Mouse (Mus musculus): Measurements from ENCODE around the gene Suds3. TPM values are rescaled to one million over a fixed set of nuclear protein-coding genes. Genes with fewer than 3 reads are reported as not detected.
A peak's percentile ranks its signal among the peaks of the same experiment; 100 is the strongest.

Gene Suds3
- total RNA-seq, 2 experiments from 2014 or later, result 52.7 to 54.7 TPM

DNA sequence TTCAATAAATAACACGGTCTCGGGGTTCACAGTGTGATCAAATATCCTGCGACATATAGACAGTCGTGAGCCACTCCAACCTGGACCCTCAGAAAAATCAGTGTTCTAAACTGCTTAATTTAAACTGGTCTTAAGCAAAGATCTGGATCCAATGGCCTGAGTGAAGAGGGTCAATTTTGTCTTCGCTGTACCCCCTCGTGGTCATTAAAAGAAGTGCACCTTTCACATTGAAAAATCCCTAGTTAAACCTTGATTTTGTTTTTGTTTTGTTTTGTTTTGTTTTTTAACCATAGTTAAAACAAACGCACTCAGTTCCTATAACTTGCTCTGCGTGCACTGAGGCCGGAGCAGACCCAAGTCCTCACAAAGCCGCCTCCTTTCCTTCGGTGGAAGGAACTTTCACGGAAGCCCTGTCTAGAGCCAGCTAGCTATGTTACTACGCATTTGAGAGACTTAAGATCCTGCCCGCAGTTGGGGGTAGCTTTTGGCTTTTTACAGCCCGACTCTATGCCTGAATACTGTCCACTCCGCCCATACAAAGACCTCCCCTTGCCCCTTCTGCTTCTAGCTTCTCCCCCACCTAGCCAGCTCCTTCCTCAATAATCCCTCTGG is 1.2 kb downstream of the Suds3 start:
- no peak for DNase-seq (ENCODE audit: low spot score in 2 of 2)

GRCm38 (mm10) chr5:117113330-117113729 is 2.6 kb downstream of the Suds3 start:
- no peak for DNase-seq (ENCODE audit: low spot score in 2 of 2)

GRCm38 (mm10) chr5:117111774-117112112 is 4.2 kb downstream of the Suds3 start:
- DNase-seq (ENCODE audit: low spot score in 2 of 2), result no peak

- DNase-seq (ENCODE audit: low spot score in 2 of 2), result no peak
Measured at GRCm38 (mm10) chr5:117111064-117111773, 4.7 kb downstream of the Suds3 start.

- no peak for DNase-seq (ENCODE audit: low spot score in 2 of 2)
Measured at GRCm38 (mm10) chr5:117109522-117109921, 6.4 kb downstream of the Suds3 start.

DNA sequence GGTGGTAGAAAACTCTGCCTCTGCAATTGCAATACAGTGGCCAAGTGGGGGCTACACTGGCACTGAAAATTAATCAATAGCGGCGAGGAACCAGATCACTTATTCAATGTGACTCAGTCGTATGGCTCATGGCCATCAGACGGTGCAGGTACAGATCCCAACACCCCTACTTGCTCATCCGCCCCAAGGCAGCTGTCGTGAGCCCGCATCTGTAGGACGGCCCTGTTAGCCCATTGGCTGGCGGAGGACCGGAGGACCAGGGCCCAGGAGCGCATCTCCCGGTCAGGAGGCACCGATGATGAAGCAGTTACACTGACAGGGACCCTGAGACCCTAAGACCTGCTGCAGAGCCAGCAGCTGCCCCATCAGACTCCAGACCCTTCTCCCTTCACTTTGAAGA is 7.2 kb downstream of the Suds3 start:
- DNase-seq (ENCODE audit: low spot score in 2 of 2), result no peak

DNA sequence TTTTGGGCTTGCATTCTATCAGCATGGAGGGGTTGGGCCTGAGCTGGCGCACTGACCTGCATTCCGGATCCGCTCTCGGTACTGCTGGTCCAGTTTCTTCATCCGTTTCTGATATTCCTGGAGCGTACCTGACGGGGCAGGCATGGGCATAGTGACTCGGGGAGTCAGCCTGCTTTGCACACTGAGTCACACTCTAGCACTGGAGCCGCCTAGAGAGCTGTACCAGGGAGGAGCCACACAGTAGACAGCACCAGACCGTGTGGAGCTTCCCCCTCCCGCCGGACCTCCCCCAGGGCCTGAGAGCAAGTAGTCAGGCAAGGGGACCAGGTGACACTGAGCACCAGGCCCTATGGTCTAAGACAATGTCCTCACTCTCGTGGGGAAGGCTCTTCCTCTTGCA is 7.6 kb downstream of the Suds3 start:
- DNase-seq (ENCODE audit: low spot score in 2 of 2), result no peak

DNA sequence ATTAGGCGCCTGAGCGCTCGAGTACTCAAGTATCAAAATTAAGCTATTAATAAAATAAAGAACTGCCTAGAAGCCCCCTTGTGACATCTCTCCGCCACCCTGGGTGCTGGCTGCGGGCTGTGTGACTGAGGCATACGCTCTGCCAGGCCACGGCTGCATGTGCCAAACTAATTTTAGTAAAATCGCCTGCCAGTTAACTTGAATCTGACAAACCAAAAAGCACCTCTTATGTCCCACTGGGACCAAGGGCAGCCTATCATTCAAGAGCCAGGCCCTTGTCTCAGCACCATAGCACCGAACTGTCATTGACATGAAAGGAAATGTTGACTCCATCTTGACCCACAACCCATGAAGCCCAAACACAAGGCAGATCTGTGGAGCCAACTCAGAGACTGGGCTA is 10.2 kb downstream of the Suds3 start:
- DNase-seq (ENCODE audit: low spot score in 2 of 2), result no peak

- no peak for DNase-seq (ENCODE audit: low spot score in 2 of 2)
Measured at GRCm38 (mm10) chr5:117104329-117104728, 11.6 kb downstream of the Suds3 start.

GRCm38 (mm10) chr5:117103194-117103929 is 12.6 kb downstream of the Suds3 start:
- no peak for DNase-seq (ENCODE audit: low spot score in 2 of 2)

GRCm38 (mm10) chr5:117099742-117100141 is 16.2 kb downstream of the Suds3 start:
- DNase-seq (ENCODE audit: low spot score in 2 of 2), result no peak

DNA sequence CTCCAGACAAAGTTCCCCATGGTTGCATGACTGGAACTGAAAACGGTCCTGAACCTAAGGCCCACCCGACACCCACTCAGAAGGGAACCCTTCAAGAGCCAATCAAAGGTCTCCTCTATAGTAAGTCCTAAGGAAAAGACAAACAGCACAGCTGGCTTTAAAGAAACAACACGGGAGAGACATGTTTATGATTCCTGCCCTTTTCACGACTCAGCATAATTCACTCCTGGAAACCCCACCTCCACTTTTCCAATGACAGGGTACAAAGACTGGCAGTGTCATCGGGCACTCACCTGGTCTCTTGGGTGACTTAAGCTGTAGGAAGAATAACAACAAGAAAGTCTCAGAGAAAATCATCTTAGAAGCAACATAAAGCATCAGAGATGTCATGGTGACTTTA is 16.9 kb downstream of the Suds3 start:
- DNase-seq (ENCODE audit: low spot score in 2 of 2), result no peak

DNA sequence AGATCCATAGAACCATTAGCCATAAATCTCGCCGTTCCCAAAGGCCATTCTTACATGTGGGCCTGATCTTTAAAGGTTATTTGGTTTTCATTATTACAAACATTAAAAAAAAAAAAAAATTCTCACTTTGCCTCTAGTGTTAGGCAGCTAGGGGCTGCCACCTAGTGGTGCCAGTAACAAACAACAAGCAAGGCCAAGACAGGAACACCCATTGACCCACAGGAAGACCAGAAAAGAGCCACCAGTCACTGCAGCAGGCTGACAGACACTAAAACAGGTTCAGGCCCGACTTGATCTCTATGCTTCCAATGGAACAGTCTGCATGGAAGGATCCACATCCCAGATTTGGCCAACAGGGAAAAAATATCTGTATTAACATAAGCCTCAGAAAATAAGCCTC is 19.2 kb downstream of the Suds3 start:
- peak in 1 of 2 experiments; percentile 42 for DNase-seq (ENCODE audit: low spot score in 2 of 2)

- DNase-seq (ENCODE audit: low spot score in 2 of 2), result no peak
Measured at GRCm38 (mm10) chr5:117094431-117094830, 21.5 kb downstream of the Suds3 start.

- no peak for DNase-seq (ENCODE audit: low spot score in 2 of 2)
Measured at GRCm38 (mm10) chr5:117089786-117090185, 26.1 kb downstream of the Suds3 start.

DNA sequence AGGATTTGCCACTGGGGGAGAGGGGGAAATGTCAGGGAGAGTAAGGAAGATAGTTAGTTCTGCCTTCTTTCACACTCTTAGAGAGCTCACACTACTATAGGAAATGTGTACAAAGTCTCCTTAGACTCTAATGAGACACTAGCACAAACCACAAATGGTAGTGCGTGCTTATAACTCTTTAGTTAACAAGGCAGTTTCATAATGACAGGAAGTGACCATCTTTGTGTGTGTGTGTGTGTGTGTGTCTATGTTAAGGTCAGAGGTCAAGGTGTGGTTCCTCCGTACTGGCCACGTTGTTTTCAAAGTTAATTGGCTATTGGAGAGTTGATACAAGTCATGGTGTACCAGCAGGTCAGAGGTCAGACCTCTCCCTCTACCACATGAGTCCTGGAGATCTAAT is 26.8 kb downstream of the Suds3 start:
- no peak for DNase-seq (ENCODE audit: low spot score in 2 of 2)

DNA sequence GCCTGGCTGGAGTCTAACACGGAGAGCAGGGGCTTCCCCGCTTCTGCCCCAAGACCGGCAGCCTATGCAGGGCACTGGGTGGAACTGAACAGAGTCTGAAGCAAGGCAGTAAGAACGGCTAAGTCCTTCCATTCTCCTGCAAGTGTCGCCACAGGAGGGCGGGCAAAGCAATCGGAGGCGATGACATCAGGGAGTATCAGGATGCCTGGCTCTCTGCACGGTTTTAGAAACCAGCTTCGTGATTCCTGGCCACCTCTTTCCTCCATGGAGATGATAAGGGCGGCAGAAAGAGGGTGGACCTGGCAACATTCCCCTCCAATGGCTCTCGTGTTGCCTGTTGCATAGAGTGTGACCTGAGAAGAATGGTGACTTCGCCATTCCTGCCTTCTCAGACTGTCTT is 28.2 kb downstream of the Suds3 start:
- no peak for DNase-seq (ENCODE audit: low spot score in 2 of 2)

- peak in 1 of 2 experiments; percentile 50 for DNase-seq (ENCODE audit: low spot score in 2 of 2)
Measured at GRCm38 (mm10) chr5:117069498-117069894, 46.4 kb downstream of the Suds3 start.

- no peak for DNase-seq (ENCODE audit: low spot score in 2 of 2)
Measured at GRCm38 (mm10) chr5:117068808-117069497, 47.0 kb downstream of the Suds3 start.

DNA sequence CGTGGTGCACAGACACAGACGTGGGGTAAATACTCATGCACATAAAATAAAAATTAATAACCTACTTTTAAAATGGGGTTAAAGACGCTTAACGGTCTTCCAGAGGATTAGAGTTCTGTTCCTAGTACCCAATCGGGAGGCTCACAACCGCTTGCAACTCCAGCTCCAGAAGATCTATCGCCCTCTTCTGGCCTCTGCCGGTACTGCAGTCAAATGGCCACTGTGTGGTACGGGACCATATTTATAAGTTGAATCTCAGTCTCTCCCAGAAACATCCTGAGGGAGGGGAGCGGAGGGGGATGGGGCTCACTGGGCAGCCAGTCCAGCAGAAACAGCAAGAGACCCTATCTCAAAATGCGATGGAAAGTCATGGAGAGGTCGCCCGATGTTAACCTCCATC is 47.7 kb downstream of the Suds3 start:
- DNase-seq (ENCODE audit: low spot score in 2 of 2), result no peak

DNA sequence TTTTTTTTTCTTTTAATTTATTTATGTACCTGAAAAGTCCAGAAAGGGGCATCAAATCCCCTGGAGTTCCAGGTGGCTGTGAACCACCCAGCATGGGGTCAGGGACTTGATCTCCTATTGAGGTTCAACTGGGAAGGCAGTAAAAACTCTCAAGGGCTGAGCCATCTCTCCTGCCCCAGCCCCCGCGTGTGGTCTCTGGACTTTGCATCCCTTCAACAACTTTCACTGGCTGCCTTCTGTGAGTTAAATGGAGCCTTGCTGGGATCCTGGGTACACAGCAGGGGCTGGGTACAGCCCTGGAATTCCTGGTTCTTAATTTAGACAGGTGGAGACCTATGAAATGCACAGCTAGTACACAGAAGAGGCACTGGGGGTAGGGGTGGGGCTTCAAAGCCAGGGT is 54.7 kb downstream of the Suds3 start:
- no peak for DNase-seq (ENCODE audit: low spot score in 2 of 2)
